Mouse (Mus musculus) cortical plate, adult 2 months (tissue): ENCODE measurements around the gene Eif2b2.

Source experiments
- CTCF ChIP-seq: fragments of 200-500 bp; IDR thresholded peaks from 2 replicates; pipeline ENCODE4 v1.5.1; 2011; ENCODE audit warnings: mild to moderate bottlenecking, control low read depth, low read length; ENCODE audit not compliant: insufficient read depth; ENCODE audit errors: extremely low read depth
- POLR2A ChIP-seq: fragments of 200-500 bp; IDR thresholded peaks from 2 replicates; pipeline ENCODE4 v1.6.1; 2011; ENCODE audit warnings: mild to moderate bottlenecking, low read length, control low read depth; ENCODE audit not compliant: insufficient read depth; ENCODE audit errors: extremely low read depth

DNA sequence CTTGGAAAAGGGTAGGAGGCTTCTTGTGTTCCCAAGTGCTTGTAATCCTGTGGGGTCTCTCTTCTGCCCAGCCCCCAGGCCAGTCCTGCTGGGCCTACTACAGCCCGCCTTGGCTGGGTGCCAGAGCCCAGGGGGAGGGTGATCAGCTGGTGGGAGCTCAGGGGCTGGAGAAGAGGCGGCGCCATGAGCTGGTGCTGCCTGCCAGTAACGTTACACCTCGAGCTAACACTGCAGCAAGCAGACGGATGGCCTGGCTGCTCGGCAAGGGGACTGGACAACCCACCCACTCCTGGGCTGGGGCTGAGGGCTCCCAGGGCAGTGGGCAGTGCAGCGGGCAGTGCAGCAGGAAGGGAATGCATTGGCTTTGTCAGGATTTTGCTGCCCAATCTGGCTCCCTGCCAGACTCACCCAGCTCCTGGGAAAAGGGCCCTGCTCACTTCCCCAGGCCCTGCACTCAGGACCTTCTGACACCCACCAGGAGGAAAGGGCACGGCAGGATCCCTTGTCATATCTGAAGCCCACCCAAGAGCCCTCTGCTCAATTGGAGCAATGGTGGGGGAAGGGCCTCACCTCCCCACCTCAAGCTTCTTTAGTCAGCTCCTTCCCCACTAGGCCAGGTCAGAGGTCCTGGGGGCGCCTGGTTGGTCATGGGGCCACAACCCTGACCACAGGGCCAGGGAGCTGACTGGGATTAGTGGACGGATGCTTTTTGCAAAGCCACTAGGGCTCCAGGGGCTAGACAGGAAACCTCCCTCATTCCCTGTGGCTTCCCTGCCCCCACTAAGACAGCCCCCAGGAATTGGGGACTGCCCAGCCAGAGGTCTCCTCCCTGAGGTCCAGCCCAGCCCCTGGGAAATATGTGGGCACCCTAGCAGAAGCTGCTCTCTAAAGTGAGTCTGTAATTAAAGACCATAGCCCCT is 43.1 kb upstream of the Eif2b2 start:
- TF ChIP-seq POLR2A (no peak), CTCF (no peak)
